Mouse (Mus musculus) heart, embryonic 16.5 days (tissue): Measurements from ENCODE around the gene Cldn24. TPM values are rescaled to one million over a fixed set of nuclear protein-coding genes. Genes with fewer than 3 reads are reported as not detected.

Experiments used
- ATAC-seq: fragments of 200-750 bp; cut with Nextera tagmentation; replicated peaks from 2 replicates; pipeline ENCODE4 v1.8.0; 2017; ENCODE audit warnings: moderate number of reproducible peaks; ENCODE audit not compliant: insufficient read depth, low FRiP score; ENCODE audit errors: extremely low read depth
- H3K27ac ChIP-seq: fragments of 300-500 bp; sonication (generic); 2 replicates; pipeline ENCODE4 v1.5.1; 2014; ENCODE audit warnings: mild to moderate bottlenecking, low read length, control low read depth, moderate library complexity
- H3K27me3 ChIP-seq: fragments of 300-500 bp; sonication (generic); 2 replicates; pipeline ENCODE4 v1.6.1; 2014; ENCODE audit warnings: low read length, mixed read lengths; ENCODE audit not compliant: control insufficient read depth, insufficient read depth
- H3K36me3 ChIP-seq: fragments of 300-500 bp; sonication (generic); 2 replicates; pipeline ENCODE4 v1.6.1; 2014; ENCODE audit not compliant: control insufficient read depth, insufficient read depth
- H3K4me1 ChIP-seq: fragments of 300-500 bp; sonication (generic); 2 replicates; pipeline ENCODE4 v1.6.1; 2014; ENCODE audit warnings: low read length, mixed read lengths; ENCODE audit not compliant: control insufficient read depth, insufficient read depth
- H3K4me2 ChIP-seq: fragments of 300-500 bp; sonication (generic); 2 replicates; pipeline ENCODE4 v1.6.1; 2014; ENCODE audit warnings: low read depth, mild to moderate bottlenecking, control low read depth, low read length
- H3K4me3 ChIP-seq: fragments of 300-500 bp; sonication (generic); 2 replicates; pipeline ENCODE4 v1.5.1; 2014; ENCODE audit warnings: mild to moderate bottlenecking, control low read depth, low read length
- H3K9ac ChIP-seq: fragments of 300-500 bp; sonication (generic); 2 replicates; pipeline ENCODE4 v1.6.1; 2014; ENCODE audit warnings: low read length, control low read depth
- H3K9me3 ChIP-seq: fragments of 300-500 bp; sonication (generic); replicated peaks from 2 replicates; pipeline ENCODE4 v1.6.1; 2016; ENCODE audit warnings: low read length; ENCODE audit not compliant: control insufficient read depth
- WGBS: fragments of 180-500 bp; shearing (Covaris S2); extraction: QIAGEN DNeasy Blood & Tissue Kit; methylation state at CpG from one replicate; pipeline ENCODE4 v1.1.7; 2014; 5-methylcytosine and 5-hydroxymethylcytosine counted together
- polyA plus RNA-seq: library from polyadenylated mRNA; unstranded; fragments of >200 nt; fragmentation: Nextera tagmentation; extraction: Ambion mirVana; gene quantifications from 2 replicates; pipeline ENCODE4 v1.2.1, GENCODE M21; 2015

The Cldn24 gene
- polyA plus RNA-seq = not detected in 2 replicates

- Histone ChIP-seq H3K4me2 (no peak within 1 kb of the TSS), H3K27ac (no peak within 1 kb of the TSS), H3K36me3 (no peaks in the 10 kb centered on the region), H3K4me3 (no peak within 1 kb of the TSS), H3K9ac (no peak within 1 kb of the TSS), H3K4me1 (peaks cover 6% of the 10 kb centered on the region), H3K27me3 (no peaks in the 10 kb centered on the region), H3K9me3 (no peaks in the 10 kb centered on the region)
- WGBS = 83% methylated on average over 6 of the region's 6 CpGs
- no peak for ATAC-seq
These were observed at the start of gene Cldn24 for GRCm38 (mm10) chr8:47821843-47822242. Gene Cldn24, plus strand, starts transcription at chr8:47822143.

- H3K4me2 ChIP-seq = no peak overlapping the region
- H3K4me3 ChIP-seq = no peak overlapping the region
- no peaks in the 10 kb centered on the region for H3K4me1 ChIP-seq
- no peaks in the 10 kb centered on the region for H3K36me3 ChIP-seq
- no peaks in the 10 kb centered on the region for H3K27me3 ChIP-seq
- H3K9me3 ChIP-seq = no peaks in the 10 kb centered on the region
- no peak for ATAC-seq
- no peak overlapping the region for H3K27ac ChIP-seq
- 85% methylated on average over 5 of the region's 5 CpGs for WGBS
- no peak overlapping the region for H3K9ac ChIP-seq
These were observed 49.0 kb upstream of the Cldn24 start for GRCm38 (mm10) chr8:47772986-47773385.

- no peak for ATAC-seq
- no peaks in the 10 kb centered on the region for H3K27me3 ChIP-seq
- H3K27ac ChIP-seq = no peak overlapping the region
- H3K4me1 ChIP-seq = no peaks in the 10 kb centered on the region
- WGBS = 86% methylated on average over 7 of the region's 7 CpGs
- H3K36me3 ChIP-seq = no peaks in the 10 kb centered on the region
- H3K4me3 ChIP-seq = no peak overlapping the region
- H3K9me3 ChIP-seq = no peaks in the 10 kb centered on the region
- no peak overlapping the region for H3K4me2 ChIP-seq
- H3K9ac ChIP-seq = no peak overlapping the region
These were observed 44.5 kb upstream of the Cldn24 start for GRCm38 (mm10) chr8:47777415-47777814.

GRCm38 (mm10) chr8:47779589-47779988 lies 42.4 kb upstream of the Cldn24 start:
- WGBS = 72% methylated on average over 6 of the region's 6 CpGs
- Histone ChIP-seq H3K9me3 (no peaks in the 10 kb centered on the region), H3K27ac (no peak overlapping the region), H3K4me2 (no peak overlapping the region), H3K4me1 (no peaks in the 10 kb centered on the region), H3K4me3 (no peak overlapping the region), H3K27me3 (no peaks in the 10 kb centered on the region), H3K36me3 (no peaks in the 10 kb centered on the region), H3K9ac (no peak overlapping the region)
- ATAC-seq = no peak

- Histone ChIP-seq H3K27me3 (no peaks in the 10 kb centered on the region), H3K9ac (no peak overlapping the region), H3K4me3 (no peak overlapping the region), H3K4me1 (no peaks in the 10 kb centered on the region), H3K4me2 (no peak overlapping the region), H3K27ac (no peak overlapping the region), H3K36me3 (no peaks in the 10 kb centered on the region), H3K9me3 (no peaks in the 10 kb centered on the region)
- no peak for ATAC-seq
- whole genome bisulfite sequencing = 83% methylated on average over 4 of the region's 4 CpGs
These were observed 40.1 kb upstream of the Cldn24 start for GRCm38 (mm10) chr8:47781881-47782280.

GRCm38 (mm10) chr8:47783544-47783943 lies 38.4 kb upstream of the Cldn24 start:
- Histone ChIP-seq H3K4me2 (no peak overlapping the region), H3K36me3 (no peaks in the 10 kb centered on the region), H3K4me3 (no peak overlapping the region), H3K9ac (no peak overlapping the region), H3K4me1 (peaks cover 4% of the 10 kb centered on the region; the same call in 1 of the 2 replicates), H3K27ac (no peak overlapping the region), H3K9me3 (no peaks in the 10 kb centered on the region), H3K27me3 (no peaks in the 10 kb centered on the region)
- 95% methylated on average over 2 of the region's 2 CpGs for WGBS
- no peak for ATAC-seq

- no peak for ATAC-seq
- H3K9ac ChIP-seq = no peak overlapping the region
- H3K36me3 ChIP-seq = no peaks in the 10 kb centered on the region
- no peak overlapping the region for H3K4me3 ChIP-seq
- peaks cover 4% of the 10 kb centered on the region; the same call in 1 of the 2 replicates for H3K4me1 ChIP-seq
- no peaks in the 10 kb centered on the region for H3K27me3 ChIP-seq
- 88% methylated on average over 6 of the region's 6 CpGs for WGBS
- no peak overlapping the region for H3K4me2 ChIP-seq
- no peaks in the 10 kb centered on the region for H3K9me3 ChIP-seq
- H3K27ac ChIP-seq = no peak overlapping the region
These were observed 38.0 kb upstream of the Cldn24 start for GRCm38 (mm10) chr8:47783944-47784343.

- H3K27ac ChIP-seq = no peak overlapping the region
- H3K9ac ChIP-seq = no peak overlapping the region
- H3K4me3 ChIP-seq = no peak overlapping the region
- peaks cover 4% of the 10 kb centered on the region; the same call in 1 of the 2 replicates for H3K4me1 ChIP-seq
- 79% methylated on average over 7 of the region's 7 CpGs for WGBS
- H3K4me2 ChIP-seq = no peak overlapping the region
- H3K9me3 ChIP-seq = no peaks in the 10 kb centered on the region
- no peaks in the 10 kb centered on the region for H3K36me3 ChIP-seq
- no peaks in the 10 kb centered on the region for H3K27me3 ChIP-seq
- ATAC-seq = no peak
These were observed 37.5 kb upstream of the Cldn24 start for GRCm38 (mm10) chr8:47784436-47784835.

GRCm38 (mm10) chr8:47786323-47786722 lies 35.6 kb upstream of the Cldn24 start:
- no peak overlapping the region for H3K27ac ChIP-seq
- H3K9ac ChIP-seq = no peak overlapping the region
- WGBS = 91% methylated on average over 15 of the region's 15 CpGs
- H3K4me1 ChIP-seq = peaks cover 4% of the 10 kb centered on the region; the same call in 1 of the 2 replicates
- no peak overlapping the region for H3K4me3 ChIP-seq
- no peaks in the 10 kb centered on the region for H3K36me3 ChIP-seq
- H3K27me3 ChIP-seq = no peaks in the 10 kb centered on the region
- ATAC-seq = no peak
- no peak overlapping the region for H3K4me2 ChIP-seq
- H3K9me3 ChIP-seq = no peaks in the 10 kb centered on the region
